In genomic region chr4:40844811-40845751, GRCm38 (mm10) we compare ENCODE assay signal across 7 mouse cellular contexts. TPM values are rescaled to one million over a fixed set of nuclear protein-coding genes. Genes with fewer than 3 reads are reported as not detected.
DNase-seq lines count a peak whose midpoint lies in the region; ATAC-seq lines count a peak whose summit lies in the region.

No protein-coding gene starts in this region.

- peaks cover 20% of the 10 kb centered on the region for H3K4me1 ChIP-seq in forebrain, embryonic 16.5 days (replicated peaks; ENCODE audit: control insufficient read depth, insufficient read depth, low read length)
- H3K4me1 ChIP-seq in liver, embryonic 15.5 days (replicated peaks) = peaks cover 88% of the 10 kb centered on the region
- H3K4me1 ChIP-seq in stomach, embryonic 14.5 days (ENCODE audit: control insufficient read depth, insufficient read depth, low read length) = peaks cover 46% of the 10 kb centered on the region

- H3K9ac ChIP-seq in forebrain, embryonic 16.5 days (replicated peaks; ENCODE audit: low read depth, low read length) = no peak overlapping the region
- no peak overlapping the region for H3K9ac ChIP-seq in liver, embryonic 15.5 days
- H3K9ac ChIP-seq in stomach, embryonic 14.5 days (replicated peaks; ENCODE audit: low read depth, low read length) = no peak overlapping the region

- ATAC-seq in forebrain, embryonic 16.5 days = no peak; the same call in 1 of the 2 replicates
- peak; percentile 68 for ATAC-seq in inflammation-experienced regulatory T-cells, adult 6 months
- ATAC-seq in liver, embryonic 15.5 days (ENCODE audit: insufficient read depth) = no peak
- no peak for ATAC-seq in stomach, embryonic 14.5 days (ENCODE audit: insufficient number of reproducible peaks, insufficient read depth, low FRiP score, low read depth)

- WGBS in forebrain, embryonic 16.5 days = 55% methylated on average over 12 of the region's 12 CpGs
- WGBS in liver, embryonic 15.5 days (ENCODE audit: insufficient replicate concordance) = 39% methylated on average over 12 of the region's 12 CpGs
- 41% methylated on average over 12 of the region's 12 CpGs for WGBS in stomach, embryonic 14.5 days

- no peaks in the 10 kb centered on the region for H3K36me3 ChIP-seq in forebrain, embryonic 16.5 days (ENCODE audit: control insufficient read depth, insufficient read depth)
- peaks cover 31% of the 10 kb centered on the region for H3K36me3 ChIP-seq in liver, embryonic 15.5 days (replicated peaks)
- H3K36me3 ChIP-seq in stomach, embryonic 14.5 days (ENCODE audit: control insufficient read depth, insufficient read depth, low read length) = peaks cover 3% of the 10 kb centered on the region; the same call in 1 of the 2 replicates

- no peak overlapping the region for H3K4me3 ChIP-seq in forebrain, embryonic 16.5 days (replicated peaks; ENCODE audit: low read length)
- no peak overlapping the region for H3K4me3 ChIP-seq in liver, embryonic 15.5 days (replicated peaks)
- no peak overlapping the region for H3K4me3 ChIP-seq in stomach, embryonic 14.5 days (ENCODE audit: low read depth, low read length)

- DNase-seq in CD4-positive, CD25-positive, alpha-beta regulatory T cell, adult 2 months (ENCODE audit: low read depth, low spot score) = peak; percentile 75
- peak; percentile 85 for DNase-seq in NIH3T3 (ENCODE audit: low read depth)
- no peak for DNase-seq in ovary, postnatal 14 days (ENCODE audit: low spot score)

- peak overlapping the region; percentile 59 for H3K27ac ChIP-seq in forebrain, embryonic 16.5 days (ENCODE audit: low read length)
- H3K27ac ChIP-seq in liver, embryonic 15.5 days (replicated peaks) = peak overlapping the region; percentile 92
- peak overlapping the region; percentile 89 for H3K27ac ChIP-seq in stomach, embryonic 14.5 days (ENCODE audit: low read length)

- H3K4me2 ChIP-seq in forebrain, embryonic 16.5 days (ENCODE audit: low read length) = no peak overlapping the region
- H3K4me2 ChIP-seq in liver, embryonic 15.5 days = peak overlapping the region; percentile 18
- peak overlapping the region; percentile 3; the same call in 1 of the 2 replicates for H3K4me2 ChIP-seq in stomach, embryonic 14.5 days (replicated peaks; ENCODE audit: low read depth, low read length)

- H3K27me3 ChIP-seq in forebrain, embryonic 16.5 days (replicated peaks; ENCODE audit: control insufficient read depth, insufficient read depth, low read length) = no peaks in the 10 kb centered on the region
- H3K27me3 ChIP-seq in liver, embryonic 15.5 days = no peaks in the 10 kb centered on the region
- H3K27me3 ChIP-seq in stomach, embryonic 14.5 days (ENCODE audit: control insufficient read depth, insufficient read depth, low read length) = no peaks in the 10 kb centered on the region

- no peaks in the 10 kb centered on the region for H3K9me3 ChIP-seq in forebrain, embryonic 16.5 days (ENCODE audit: control insufficient read depth, low read length)
- H3K9me3 ChIP-seq in liver, embryonic 15.5 days (replicated peaks) = no peaks in the 10 kb centered on the region
- H3K9me3 ChIP-seq in stomach, embryonic 14.5 days (ENCODE audit: control insufficient read depth, low read depth, low read length) = no peaks in the 10 kb centered on the region

RNA-seq across cellular contexts. Expression of gene B4galt1, which starts 8.7 kb away (rescaled TPM):
- polyA plus RNA-seq in forebrain, embryonic 16.5 days (2015; fragmentation: Nextera tagmentation; extraction: Ambion mirVana) = 6.9 and 7.7 TPM in 2 replicates
- 10 to 100 TPM; 47.2 to 79.0 (median 56.0) TPM for polyA plus RNA-seq in inflammation-experienced regulatory T-cells, adult 6 months (2017; shearing (Covaris generic))
- 33.6 and 34.8 TPM in 2 replicates for polyA plus RNA-seq in liver, embryonic 15.5 days (2015; fragmentation: Nextera tagmentation; extraction: Ambion mirVana)
- polyA plus RNA-seq in stomach, embryonic 14.5 days (2014; fragmentation: Nextera tagmentation; extraction: Ambion mirVana) = 53.4 and 55.6 TPM in 2 replicates
